Mouse (Mus musculus) right cerebral cortex, postnatal 36 days (tissue): ENCODE measurements around the gene Coro1c.
"Not testable (repeated sequence)": the region's sequence is repeated elsewhere in the genome, so short reads cannot be mapped to it uniquely, and the experiment has no call there.

Experiments used
- DNase-seq, 2 experiments: peaks; one replicate each; pipeline ENCODE4 v3.0.0; 2022; ENCODE audit warnings: low spot score in 2 of 2, mixed read lengths in 1 of 2

The Coro1c gene

DNA sequence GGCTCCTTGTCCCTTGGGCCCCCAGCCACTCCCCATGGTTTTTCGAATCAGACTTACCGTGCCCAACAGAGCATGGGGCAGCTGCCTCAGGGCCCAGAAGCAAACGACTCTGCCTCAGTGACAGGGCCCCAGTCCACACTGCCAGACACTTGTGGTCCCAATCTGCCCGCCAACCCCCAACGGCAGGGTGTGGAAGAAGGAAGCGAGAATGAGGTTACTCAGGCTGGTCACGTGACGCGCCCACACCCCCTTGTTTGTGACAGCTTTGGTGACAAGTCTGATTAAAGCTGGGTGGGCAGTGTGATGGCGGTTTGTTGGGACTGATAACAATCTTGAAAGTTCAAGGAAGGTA, 78.3 kb downstream of the Coro1c start:
- DNase-seq = no peak

DNA sequence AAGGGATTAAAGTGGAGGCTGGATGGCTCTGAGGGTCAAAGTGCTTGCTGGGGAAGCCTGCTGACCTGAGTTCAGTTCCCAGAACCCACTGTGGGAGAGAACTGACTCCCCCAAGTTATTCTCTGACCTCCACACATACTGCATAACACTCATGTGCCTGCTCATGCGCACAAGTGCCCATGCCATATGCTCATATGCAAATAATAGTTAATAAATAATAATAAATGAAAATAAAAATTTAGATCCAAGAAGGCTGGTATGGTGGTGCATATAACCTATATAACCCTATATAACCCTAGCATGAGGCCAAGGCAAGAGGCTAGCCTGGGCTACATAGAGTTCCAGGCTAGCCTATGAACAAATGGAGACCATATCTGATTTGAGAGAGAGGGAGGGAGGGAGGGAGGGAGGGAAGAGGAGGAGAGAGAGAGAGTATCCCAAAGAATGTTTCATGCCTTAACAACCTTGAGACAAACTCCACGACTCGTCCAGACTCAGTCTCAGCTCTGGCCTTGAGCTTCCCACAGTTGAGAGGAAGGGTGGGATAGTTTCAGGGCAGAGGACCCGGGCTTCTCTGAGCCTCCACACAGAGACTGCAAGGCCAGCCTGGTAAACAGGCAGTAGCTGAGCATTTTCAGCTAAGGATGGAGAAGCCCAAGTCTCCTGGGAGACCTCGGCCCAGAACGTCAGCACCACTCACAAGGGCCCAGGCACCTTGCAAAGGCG, 78.8 kb downstream of the Coro1c start:
- DNase-seq = no peak

DNA sequence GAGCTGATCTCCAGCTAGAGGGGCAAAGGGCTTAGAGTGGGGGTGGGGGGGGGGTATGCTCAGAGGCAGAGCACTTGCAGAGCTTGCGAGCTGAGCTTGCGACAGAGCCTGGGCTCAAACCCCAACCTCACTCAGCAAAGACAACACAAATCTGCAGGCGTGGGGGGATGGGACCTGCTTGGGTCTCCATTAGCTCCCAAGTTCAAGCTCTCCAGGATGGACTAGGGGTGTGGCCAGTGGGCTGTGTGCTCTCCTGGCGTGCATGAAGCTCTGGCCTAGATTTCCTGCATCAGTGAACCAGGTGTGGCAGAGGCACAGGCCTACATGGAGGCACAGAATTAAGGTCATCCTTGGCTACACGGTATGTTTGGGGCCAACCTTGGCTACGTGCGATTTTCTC, 80.1 kb downstream of the Coro1c start:
- no peak for DNase-seq

DNA sequence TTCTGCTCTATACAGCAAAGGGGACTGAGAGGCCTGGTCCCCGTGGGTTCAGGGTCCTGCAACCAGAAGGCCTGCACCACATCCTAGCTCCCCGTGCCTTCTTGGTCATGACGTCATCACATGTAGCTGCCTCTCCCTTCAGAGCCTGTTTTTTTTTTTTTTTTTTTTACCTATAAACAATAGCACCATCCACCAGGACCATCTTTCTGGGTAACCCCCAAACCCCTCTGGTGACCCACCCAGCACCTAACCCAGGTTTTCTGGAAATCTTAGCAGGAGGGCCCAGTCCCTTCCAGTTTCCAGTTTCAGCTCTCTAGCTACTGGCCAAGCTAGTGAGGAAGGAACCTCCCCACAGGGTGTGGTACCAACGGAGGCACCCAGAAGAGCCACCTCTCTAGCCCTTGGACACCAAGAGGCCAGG, 80.6 kb downstream of the Coro1c start:
- DNase-seq = no peak

DNA sequence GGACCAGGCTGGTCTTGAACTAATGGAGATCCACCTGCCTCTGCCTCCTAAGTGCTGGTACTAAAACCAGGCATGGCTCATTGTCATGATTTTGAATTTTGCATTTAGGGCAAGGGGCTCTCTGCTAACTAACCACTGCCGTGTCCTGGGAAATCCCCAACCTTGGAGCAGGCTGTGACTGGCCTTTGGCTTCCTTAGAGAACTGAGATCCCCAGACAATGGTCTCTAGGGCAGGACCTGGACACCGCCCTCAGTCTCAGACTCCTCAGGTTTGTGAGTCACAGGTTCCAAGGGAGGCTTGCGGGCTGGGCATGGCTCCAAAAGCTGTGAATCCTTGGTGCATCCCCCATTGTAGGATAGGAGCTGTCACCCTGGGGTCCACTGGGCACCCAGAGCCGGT, 81.9 kb downstream of the Coro1c start:
- DNase-seq = no peak

DNA sequence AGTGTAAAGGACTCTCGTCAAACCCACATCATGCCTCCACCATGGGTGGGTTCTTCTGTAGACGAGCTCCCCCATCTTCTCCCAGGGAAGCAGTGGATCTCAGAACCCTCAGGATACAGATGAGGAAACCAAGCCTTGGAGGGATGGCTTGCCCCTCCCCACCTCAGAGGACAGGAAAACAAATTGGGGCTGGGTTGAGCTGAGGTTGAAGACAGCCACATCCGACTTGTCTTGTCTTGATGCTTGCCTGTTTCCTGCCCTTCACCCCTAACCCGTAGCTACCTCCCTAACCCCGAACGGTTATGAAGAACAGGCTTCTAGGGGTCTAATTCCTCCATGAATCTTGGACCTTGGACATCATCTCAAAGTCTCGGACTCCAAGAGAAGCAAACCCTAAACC, 83.0 kb downstream of the Coro1c start:
- DNase-seq = no peak

DNA sequence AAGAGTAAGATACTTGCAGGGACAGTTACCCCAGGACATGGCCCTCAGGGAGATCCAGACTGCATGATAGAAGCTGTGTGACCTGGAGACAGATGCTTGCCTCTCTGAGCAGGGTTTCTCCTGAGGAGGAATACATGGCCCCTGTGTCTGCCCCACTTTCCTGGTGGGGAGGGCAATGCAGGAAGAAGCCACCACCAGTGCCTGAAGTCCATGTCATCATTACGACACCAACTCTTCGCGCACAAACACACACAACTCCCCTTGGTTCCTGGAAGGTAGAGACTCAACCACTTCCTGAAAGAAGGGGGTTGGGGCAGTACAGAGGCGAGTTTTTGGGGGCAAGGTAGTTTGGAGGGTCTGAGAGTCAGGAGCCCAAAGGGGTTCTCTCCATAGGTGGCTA, 84.3 kb downstream of the Coro1c start:
- no peak for DNase-seq

DNA sequence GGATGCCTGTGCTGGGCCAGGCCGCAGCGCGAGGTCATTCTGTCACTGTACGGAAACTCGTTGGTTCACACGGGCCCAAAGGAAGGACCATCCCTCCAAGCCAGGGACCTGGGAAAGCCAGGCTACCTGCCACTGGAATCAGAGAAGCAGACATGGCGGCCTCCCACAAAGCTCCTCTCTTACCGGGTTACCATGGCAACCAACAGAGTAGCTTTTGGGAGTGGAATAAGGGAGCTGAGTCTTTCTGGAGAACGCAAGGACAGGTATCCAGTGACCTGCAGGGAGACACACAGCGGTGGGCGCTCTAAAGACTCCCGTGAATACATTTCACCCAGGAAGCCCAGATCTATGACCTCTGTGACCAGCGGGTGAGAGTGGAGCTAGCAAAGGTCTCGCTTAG, 90.0 kb downstream of the Coro1c start:
- no peak for DNase-seq

DNA sequence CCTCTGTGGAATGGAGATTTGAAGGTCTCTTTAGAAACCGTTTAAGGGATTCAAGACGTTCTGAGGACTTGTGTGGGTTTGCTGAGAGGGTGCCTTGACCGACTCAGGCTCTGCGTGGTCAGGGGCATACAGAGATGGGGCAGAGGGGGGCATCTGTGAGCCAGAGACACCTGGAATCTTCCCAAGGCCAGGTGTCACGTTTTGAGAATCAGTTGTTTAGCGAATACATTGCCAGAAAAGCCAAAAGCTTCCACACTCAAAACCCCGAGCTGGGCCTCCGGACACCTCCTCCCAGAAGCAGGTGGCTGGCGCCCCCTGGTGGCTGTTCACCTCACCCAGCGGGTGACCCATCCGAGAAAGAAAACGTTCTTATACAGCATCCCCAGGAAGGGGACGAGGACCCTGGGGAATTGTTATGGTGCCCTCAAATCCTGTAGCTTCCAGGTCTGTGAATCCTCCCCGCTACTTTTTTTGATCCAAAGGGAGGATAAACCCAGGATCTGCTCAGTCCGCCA, 92.9 kb downstream of the Coro1c start:
- DNase-seq = no peak

DNA sequence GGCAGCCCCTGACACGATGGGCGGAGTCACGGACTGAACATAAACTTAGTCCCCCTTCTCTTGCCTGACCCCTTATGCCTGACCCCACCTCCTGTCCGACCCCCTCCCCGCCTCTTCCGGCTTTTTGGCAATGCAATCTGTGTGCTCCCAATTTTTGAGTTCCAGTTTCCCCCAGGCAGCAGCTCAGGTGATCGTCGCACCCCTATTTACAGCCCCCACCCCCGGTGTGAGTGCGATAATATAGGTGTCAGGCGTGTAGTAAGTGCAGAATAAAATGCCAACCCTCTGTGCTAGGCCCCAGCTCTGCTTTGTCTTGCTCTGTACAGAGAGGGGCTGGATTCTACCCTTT, 93.5 kb downstream of the Coro1c start:
- DNase-seq = no peak

DNA sequence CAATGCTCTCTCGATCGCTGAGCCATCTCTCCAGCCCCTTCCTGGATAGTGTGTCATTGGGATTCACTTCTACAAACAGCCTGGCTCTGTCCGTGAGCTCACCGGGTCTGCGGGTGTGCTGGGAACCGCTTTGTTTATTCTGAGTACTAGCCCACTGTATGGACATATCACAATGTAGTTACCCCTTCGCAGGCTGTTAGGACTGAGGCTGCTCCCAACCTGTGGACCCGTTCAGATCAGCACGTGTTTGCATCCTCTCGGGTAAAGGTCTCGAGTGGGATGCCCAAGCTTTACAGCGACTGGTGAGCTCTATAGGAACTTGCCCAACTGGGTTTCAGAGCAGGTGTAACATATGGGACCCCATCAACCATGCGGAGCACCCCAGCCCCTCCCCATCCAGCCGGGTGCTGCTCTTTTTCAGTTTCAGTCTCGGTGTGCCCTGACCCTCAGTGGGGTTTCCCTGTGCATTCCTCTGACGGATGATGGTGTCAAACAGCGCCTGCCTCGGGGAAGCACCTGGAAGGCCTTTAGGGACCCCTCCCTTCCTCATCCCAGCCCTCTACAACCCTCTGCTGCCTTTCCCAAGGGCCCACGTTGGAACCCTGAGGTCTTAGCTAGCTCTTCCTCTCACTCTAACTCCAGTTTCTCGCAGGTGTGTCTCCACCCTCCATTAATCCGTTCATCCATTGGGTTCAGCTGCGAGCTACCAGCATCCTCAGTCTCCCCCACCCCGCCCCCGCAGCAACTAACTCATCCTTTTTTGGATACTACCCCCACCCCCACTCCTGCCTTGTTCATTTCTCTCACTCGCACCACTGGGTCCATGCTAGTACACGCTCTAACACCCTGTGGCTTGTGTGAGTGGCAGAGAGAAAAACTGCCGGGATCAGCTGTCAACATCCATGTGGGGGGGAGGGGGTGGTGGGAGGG, 94.2 kb downstream of the Coro1c start:
- no peak for DNase-seq

DNA sequence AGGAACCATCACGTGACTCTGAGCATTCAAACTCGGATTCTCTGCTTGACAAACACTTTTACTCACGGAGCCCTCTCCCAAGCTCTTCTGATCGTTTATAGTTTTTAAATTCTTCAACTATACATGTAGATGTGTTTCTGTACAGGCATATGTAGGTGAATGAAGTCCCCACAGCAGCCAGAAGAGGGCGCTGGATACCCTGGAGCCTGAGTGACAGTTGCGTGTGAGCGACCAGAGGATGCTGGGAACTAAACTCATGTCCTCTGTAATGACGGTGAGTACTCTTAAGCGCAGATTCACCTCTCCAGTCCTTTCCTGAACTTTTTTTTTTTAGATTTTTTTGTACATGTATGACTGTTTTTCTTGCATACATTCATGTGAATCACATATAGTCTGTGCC, 95.0 kb downstream of the Coro1c start:
- no peak for DNase-seq

DNA sequence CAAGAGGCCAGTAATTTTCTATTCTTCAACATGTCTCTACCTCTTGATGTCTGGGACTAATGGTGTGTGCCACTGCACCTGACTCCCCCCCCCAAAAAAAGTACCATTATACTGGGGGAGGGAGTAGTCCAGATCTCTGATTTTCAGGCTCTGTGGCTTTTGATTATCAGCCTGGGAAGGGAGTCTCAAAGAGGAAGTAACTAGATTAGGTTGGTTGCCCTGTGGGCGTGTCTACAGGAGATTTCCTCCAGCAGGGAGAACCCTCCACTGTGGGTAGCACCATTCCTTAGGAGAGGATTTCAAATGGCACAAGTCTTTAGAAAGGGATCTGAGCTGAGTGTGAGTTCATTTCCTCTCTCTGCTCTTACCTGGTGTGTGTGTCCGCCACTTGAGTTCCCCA, 95.9 kb downstream of the Coro1c start:
- DNase-seq = no peak

DNA sequence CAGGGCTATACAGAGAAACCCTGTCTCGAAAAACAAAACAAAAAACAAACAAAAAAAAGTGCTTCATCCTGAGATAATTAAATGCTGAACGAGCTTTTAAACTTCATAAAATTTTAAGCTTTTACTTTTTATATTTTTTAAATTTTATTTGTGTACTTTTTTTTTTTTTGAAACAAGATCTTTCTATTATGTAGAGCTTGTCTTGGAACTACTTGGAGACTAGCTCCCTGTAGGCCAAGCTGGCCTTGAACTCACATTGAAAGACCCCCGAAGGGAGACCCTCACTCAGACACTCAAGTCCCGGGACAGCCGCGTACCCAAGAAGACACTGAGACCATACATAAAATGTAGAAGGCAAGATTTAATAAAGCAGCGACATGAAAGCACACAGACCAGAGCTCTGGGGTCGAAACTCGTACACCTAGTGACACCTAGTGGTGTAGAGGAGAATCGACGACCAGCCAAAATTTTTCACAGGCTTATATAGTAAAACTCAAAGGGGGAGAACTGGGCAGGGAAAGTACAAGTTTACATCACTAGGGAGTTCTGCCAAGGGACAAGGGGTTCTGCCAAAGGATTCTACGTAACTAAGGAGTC, 96.6 kb downstream of the Coro1c start:
- not testable (repeated sequence) for DNase-seq

DNA sequence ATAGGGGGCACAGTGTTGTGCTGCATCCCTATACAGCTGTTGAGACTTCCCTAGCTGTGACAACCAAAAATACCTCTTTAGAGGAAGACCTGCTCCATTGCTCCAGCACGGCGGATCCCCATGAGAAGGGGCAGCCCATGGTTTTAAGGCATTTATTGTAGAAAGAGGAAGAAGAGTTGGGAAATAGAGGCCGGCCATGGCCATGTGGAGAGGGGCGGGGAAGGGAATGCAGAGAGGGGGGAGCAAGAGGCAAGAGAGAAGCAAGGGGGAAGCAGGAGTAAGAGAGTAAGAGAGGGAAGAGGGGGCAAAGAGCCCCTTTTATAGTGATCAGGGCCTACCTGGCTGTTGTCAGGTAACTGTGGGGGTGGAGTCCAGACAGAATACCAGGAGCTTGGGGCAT, 98.4 kb downstream of the Coro1c start:
- no peak for DNase-seq

DNA sequence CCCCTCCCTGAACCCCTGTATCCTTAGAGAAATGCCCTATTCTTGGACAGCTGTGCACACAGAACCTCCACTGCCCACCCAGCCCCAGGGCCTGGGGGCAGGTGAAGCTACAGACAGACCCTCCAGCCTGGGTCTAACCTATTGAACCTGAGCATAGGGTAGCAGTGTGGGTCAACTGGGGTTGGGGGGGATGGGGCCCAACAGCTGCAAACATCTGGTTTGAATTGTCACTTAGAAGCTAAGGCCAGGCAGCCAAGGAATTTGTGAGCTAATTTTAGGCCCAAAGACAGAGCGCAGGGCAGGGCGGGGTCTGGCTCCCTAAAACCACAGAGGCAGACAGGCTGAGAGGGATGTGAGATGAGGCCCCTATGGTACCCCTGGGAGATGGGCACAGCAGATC, 100.4 kb downstream of the Coro1c start:
- no peak for DNase-seq

DNA sequence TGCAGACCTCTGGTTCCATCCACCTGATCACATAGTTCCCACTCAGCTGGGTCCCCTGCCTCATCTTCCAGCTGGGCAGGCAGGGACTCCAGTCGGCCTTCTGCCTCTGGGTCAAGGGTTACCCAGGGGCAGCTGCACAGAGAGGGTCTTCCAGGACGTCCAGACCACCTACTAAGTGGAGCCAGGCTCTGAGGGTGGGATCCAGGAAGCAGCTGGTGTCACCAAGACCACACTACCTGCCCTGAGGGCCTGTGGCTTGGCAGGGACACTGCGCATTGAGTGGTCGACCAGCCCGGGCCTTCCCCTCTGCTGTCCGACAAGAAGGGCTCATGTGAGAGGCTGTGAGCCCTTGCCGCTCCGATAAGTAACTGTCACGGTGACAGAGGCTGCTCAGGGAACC, 100.8 kb downstream of the Coro1c start:
- DNase-seq = no peak

DNA sequence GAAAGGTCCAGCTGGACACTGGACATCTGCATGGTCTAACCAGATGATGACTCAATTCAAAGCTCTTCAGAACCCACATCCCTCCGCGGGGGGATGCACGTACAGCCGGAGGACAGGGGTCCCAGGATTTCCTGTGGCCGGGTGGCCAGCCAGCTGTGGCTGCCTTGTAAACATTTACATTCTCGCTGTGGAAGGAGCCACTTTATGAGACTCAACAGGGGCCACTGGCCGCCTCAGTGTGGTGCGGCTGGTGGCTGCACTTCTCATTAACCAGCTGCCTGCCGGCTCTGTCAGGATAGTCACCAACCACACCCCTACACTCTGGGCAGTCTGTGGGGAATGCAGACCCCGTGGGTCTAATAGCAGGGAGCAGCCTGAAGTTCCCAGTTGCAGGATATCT, 102.1 kb downstream of the Coro1c start:
- no peak for DNase-seq

DNA sequence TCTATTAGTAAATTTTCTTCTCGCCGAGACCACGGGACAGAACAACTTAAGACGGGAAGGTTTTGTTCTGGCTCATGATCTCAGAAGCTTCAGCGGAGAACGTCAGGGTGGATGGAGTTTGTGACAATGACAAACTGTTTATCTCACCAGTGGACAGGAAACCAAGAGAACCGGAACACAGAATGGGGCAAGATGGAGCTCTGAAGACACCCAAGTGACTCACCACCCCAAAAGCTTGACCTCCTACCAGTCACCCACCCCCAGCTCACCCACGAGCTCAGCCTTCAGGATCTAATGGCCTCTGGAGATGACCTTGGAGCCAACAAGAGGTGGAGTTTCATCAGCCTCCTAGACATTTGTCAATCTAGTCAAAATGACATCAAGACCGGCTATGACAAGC, 103.3 kb downstream of the Coro1c start:
- no peak for DNase-seq

DNA sequence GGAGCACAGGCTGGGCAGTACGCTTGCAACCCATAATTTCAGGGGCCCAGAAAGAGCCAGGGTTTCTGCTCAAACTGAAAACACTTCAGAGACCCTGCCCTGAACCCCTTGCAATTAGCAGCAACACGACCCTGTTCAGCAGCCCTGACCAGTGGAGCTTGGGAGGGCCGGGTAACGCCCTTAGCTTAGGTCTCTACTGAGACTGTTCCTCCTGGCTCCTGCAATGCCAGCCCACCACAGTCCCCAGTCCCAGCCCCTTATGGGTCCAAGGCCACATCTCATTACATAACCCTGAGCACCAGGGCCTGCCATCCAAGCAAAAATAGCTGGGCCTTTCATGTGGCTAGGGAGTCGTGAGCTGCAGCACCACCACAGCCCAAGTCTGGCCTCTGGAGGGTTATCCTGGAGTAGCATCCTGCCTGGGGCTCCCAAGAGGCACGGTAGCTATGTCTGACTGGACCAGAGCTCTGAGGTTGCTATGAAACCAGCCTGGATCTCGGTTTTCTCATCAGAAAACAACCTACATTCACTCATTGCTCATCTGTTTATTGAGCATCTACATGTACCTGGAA, 104.1 kb downstream of the Coro1c start:
- DNase-seq = no peak

DNA sequence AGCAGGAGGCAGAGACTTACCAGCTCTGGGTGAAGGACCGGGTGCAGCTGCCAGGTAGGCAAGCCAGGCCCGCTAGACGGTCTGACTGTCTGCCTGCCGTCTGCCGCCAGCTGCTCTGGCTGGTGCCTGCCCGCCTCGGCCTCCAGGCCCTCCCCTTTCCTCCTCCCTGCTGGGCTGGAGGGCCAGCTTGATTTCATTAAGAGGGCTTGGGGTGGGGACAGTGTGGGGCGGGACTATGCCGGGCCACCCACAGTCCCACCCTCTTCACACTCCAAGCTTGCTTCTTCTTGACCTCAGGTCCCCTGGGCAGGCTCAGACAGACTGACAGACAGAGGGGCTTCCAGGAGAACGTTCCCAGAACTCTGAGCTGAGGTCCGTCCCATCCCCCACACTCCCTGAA, 108.3 kb downstream of the Coro1c start, which contains the start of gene Tmem119:
Gene Tmem119, minus strand, starts transcription at position 237 of the 400 bp plus-strand sequence.
- no peak for DNase-seq

DNA sequence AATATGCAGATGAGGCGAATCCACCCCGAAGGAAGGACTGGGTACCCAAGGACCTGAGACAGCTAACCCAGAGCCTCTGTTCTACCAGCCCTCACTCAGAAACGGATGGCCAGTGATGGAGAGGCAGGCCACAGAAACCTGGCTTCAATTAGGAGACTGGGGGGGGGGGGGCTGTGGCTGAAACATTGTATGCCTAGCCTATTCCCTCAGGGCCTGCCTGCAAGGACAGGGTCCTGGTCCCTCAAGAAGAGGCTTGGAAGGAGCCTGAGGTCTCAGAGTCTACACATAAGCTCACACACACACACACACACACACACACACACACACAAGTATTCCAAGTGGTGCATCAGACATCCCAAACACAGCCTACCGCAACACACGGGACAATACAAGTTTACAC, 108.9 kb downstream of the Coro1c start:
- DNase-seq = no peak
